Mouse (Mus musculus): ENCODE results near the gene Gm28038. TPM values are rescaled to one million over a fixed set of nuclear protein-coding genes. Genes with fewer than 3 reads are reported as not detected.

The Gm28038 gene
- polyA plus RNA-seq, 1 experiment, result not detected

GRCm38 (mm10) chr2:30247036-30247435 lies 33.8 kb upstream of the Gm28038 start:
- DNase-seq (ENCODE audit: low read depth), result no peak
- no peak for TF ChIP-seq POLR2A (IDR thresholded peaks at IDR 0.05; ENCODE audit: borderline replicate concordance, extremely low read depth, insufficient read depth, insufficient read length, poor library complexity, severe bottlenecking)
- TF ChIP-seq CTCF (IDR thresholded peaks at IDR 0.05; ENCODE audit: borderline replicate concordance, extremely low read depth, insufficient read depth, insufficient read length), result no peak

- no peak for DNase-seq (ENCODE audit: low read depth)
- TF ChIP-seq POLR2A (IDR thresholded peaks at IDR 0.05; ENCODE audit: borderline replicate concordance, extremely low read depth, insufficient read depth, insufficient read length, poor library complexity, severe bottlenecking) (no peak), CTCF (IDR thresholded peaks at IDR 0.05; ENCODE audit: borderline replicate concordance, extremely low read depth, insufficient read depth, insufficient read length) (no peak)
Measured at GRCm38 (mm10) chr2:30247681-30248080, 33.2 kb upstream of the Gm28038 start.

- no peak for DNase-seq (ENCODE audit: low read depth)
- TF ChIP-seq CTCF (IDR thresholded peaks at IDR 0.05; ENCODE audit: borderline replicate concordance, extremely low read depth, insufficient read depth, insufficient read length), result no peak
- TF ChIP-seq POLR2A (IDR thresholded peaks at IDR 0.05; ENCODE audit: borderline replicate concordance, extremely low read depth, insufficient read depth, insufficient read length, poor library complexity, severe bottlenecking), result no peak
Measured at GRCm38 (mm10) chr2:30249182-30249581, 31.7 kb upstream of the Gm28038 start.

GRCm38 (mm10) chr2:30250166-30251128 lies 30.4 kb upstream of the Gm28038 start:
- TF ChIP-seq CTCF (IDR thresholded peaks at IDR 0.05; ENCODE audit: borderline replicate concordance, extremely low read depth, insufficient read depth, insufficient read length), result no peak
- no peak for TF ChIP-seq POLR2A (IDR thresholded peaks at IDR 0.05; ENCODE audit: borderline replicate concordance, extremely low read depth, insufficient read depth, insufficient read length, poor library complexity, severe bottlenecking)
- DNase-seq (ENCODE audit: low read depth), result no peak

- DNase-seq (ENCODE audit: low read depth), result no peak
- no peak for TF ChIP-seq CTCF (IDR thresholded peaks at IDR 0.05; ENCODE audit: borderline replicate concordance, extremely low read depth, insufficient read depth, insufficient read length)
- no peak for TF ChIP-seq POLR2A (IDR thresholded peaks at IDR 0.05; ENCODE audit: borderline replicate concordance, extremely low read depth, insufficient read depth, insufficient read length, poor library complexity, severe bottlenecking)
Measured at GRCm38 (mm10) chr2:30251417-30252104, 29.3 kb upstream of the Gm28038 start.

- TF ChIP-seq CTCF (IDR thresholded peaks at IDR 0.05; ENCODE audit: borderline replicate concordance, extremely low read depth, insufficient read depth, insufficient read length), result no peak
- TF ChIP-seq POLR2A (IDR thresholded peaks at IDR 0.05; ENCODE audit: borderline replicate concordance, extremely low read depth, insufficient read depth, insufficient read length, poor library complexity, severe bottlenecking), result no peak
- DNase-seq (ENCODE audit: low read depth), result no peak
Measured at GRCm38 (mm10) chr2:30252521-30252920, 28.3 kb upstream of the Gm28038 start.

- TF ChIP-seq POLR2A (IDR thresholded peaks at IDR 0.05; ENCODE audit: borderline replicate concordance, extremely low read depth, insufficient read depth, insufficient read length, poor library complexity, severe bottlenecking) (no peak), CTCF (IDR thresholded peaks at IDR 0.05; ENCODE audit: borderline replicate concordance, extremely low read depth, insufficient read depth, insufficient read length) (no peak)
- no peak for DNase-seq (ENCODE audit: low read depth)
Measured at GRCm38 (mm10) chr2:30253809-30254208, 27.0 kb upstream of the Gm28038 start.

- no peak for TF ChIP-seq CTCF (IDR thresholded peaks at IDR 0.05; ENCODE audit: borderline replicate concordance, extremely low read depth, insufficient read depth, insufficient read length)
- DNase-seq (ENCODE audit: low read depth), result no peak
Measured at GRCm38 (mm10) chr2:30255631-30256395, 25.0 kb upstream of the Gm28038 start.

- TF ChIP-seq CTCF (IDR thresholded peaks at IDR 0.05; ENCODE audit: borderline replicate concordance, extremely low read depth, insufficient read depth, insufficient read length), result no peak
- no peak for TF ChIP-seq POLR2A (IDR thresholded peaks at IDR 0.05; ENCODE audit: borderline replicate concordance, extremely low read depth, insufficient read depth, insufficient read length, poor library complexity, severe bottlenecking)
- no peak for DNase-seq (ENCODE audit: low read depth)
Measured at GRCm38 (mm10) chr2:30256616-30257350, 24.1 kb upstream of the Gm28038 start.

- TF ChIP-seq POLR2A (IDR thresholded peaks at IDR 0.05; ENCODE audit: borderline replicate concordance, extremely low read depth, insufficient read depth, insufficient read length, poor library complexity, severe bottlenecking) (no peak), CTCF (IDR thresholded peaks at IDR 0.05; ENCODE audit: borderline replicate concordance, extremely low read depth, insufficient read depth, insufficient read length) (no peak)
- no peak for DNase-seq (ENCODE audit: low read depth)
Measured at GRCm38 (mm10) chr2:30257699-30258460, 23.0 kb upstream of the Gm28038 start.
